Mouse (Mus musculus): Measurements from ENCODE around the gene Phf14.

Phf14 gene

GRCm38 (mm10) chr6:12021480-12021879 is 113.9 kb downstream of the Phf14 start:
- no peak for DNase-seq

GRCm38 (mm10) chr6:12023395-12023794 is 115.8 kb downstream of the Phf14 start:
- no peak for DNase-seq

GRCm38 (mm10) chr6:12026804-12027537 is 119.4 kb downstream of the Phf14 start:
- no peak for DNase-seq

DNA sequence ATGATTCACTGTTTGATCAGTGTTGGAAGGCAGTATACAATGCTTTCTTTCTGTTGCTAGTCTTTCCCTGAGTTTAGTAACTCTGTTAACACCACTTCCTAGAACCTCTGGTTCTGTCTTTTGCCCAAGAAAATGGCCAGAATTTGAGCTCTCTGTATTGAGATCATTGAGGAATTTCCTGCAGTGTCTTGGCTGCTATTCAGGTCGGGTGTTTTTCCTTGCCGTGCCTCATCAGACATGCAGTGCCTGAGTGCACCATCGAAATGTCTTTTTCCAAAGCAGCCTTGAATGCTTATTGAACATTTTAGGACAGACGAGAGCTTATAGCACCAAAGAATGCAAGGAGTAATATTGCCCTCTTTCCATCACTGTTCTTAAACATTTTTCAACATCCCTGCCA is 127.0 kb downstream of the Phf14 start:
- DNase-seq = no peak

GRCm38 (mm10) chr6:12038268-12038667 is 130.7 kb downstream of the Phf14 start:
- no peak for DNase-seq

GRCm38 (mm10) chr6:12052884-12053283 is 145.3 kb downstream of the Phf14 start:
- DNase-seq = no peak

GRCm38 (mm10) chr6:12054149-12054548 is 146.5 kb downstream of the Phf14 start:
- no peak for DNase-seq

- no peak for DNase-seq
These were observed 151.1 kb downstream of the Phf14 start for GRCm38 (mm10) chr6:12058717-12059116.

DNA sequence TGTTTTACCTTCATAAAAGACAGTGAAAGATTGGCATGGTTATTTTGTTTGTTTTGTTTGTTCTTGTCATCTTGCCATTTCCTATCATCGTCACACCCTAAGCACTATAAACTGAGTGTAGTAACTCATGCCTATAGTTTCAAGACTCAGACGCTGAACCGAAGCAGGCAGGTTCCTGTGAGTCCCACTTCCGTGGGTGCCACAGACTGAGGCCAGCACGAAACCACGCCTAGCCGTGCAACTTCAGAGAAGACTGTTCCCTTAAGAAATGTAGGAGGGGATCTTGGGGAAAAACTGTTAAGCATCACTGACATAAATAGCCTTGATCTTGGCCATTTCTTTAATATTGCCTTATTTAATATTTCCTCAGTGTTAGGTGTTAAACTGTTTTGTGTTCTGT is 152.4 kb downstream of the Phf14 start:
- no peak for DNase-seq

GRCm38 (mm10) chr6:12060452-12061140 is 153.0 kb downstream of the Phf14 start:
- no peak for DNase-seq

DNA sequence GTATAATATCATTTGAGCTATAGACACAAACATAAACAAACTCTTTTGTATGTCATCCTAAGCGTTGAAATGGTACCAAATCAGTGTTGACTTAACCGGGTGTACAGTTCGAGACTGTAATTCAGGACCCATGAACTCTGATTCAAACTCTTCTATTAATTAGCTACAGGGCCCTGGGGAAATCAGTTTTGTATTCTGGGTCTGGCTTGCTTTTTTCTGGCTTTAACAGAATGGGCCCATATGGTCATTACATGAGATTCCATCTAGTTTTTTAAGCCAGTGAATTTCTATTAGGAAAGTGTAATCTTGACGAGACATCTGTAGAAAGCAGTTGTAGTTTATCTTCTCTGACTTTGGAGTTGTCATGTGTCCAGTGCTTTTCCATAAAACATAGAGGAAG is 160.3 kb downstream of the Phf14 start:
- no peak for DNase-seq

DNA sequence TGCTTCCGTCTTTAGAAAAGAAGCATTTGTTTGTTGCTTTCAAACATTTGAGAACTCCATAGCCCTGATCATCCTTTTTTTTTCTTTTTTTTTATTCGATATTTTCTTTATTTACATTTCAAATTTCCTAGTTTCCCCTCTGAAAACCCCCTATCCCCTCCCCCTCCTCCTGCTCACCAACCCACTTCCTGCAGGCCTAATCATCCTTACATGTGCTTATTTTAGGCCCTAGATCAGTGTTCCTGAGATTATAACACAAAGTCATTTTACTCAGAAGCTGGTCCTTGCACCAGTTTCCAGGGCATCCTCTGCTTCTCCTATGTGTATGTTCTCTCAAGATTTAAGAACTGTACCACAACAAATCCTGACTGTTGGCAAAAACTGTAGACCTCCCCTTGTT is 161.7 kb downstream of the Phf14 start:
- no peak for DNase-seq

- DNase-seq = no peak
These were observed 167.0 kb downstream of the Phf14 start for GRCm38 (mm10) chr6:12074599-12074998.

GRCm38 (mm10) chr6:12077338-12077737 is 169.7 kb downstream of the Phf14 start:
- no peak for DNase-seq

DNA sequence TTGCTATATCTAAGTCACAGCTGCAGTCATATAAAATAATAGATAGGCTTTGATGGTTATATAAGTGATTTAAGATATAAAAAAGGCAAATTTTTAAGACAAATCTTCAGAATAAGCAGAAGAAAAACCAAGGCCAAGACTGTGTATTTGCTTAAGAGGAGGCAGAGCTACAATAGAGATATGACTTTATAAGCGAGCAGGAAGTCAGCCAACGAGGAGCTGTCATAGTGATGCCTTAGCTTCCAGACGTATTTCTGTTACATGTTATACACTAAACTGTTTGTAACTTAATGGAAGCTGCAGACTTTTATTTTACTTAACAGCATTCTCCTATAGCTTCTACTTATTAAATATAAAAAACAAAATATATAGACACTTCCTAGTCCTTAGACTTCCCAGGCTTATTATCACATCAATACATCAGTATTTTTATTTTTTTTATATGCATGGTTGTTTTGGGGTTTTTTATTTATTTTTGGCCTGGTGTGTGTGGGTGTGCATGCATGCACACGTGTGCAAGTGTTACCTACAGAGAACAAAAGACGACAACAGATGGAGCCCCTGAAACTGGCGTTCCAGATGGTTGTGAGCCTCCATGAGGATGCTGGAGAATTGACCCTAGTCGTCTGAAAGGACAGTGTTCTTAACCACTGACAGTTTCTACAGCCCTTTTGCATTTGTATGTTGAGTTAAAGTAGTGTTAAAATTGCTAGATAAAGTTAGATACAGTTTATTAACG is 170.4 kb downstream of the Phf14 start:
- no peak for DNase-seq

GRCm38 (mm10) chr6:12079260-12079659 is 171.7 kb downstream of the Phf14 start:
- no peak for DNase-seq

- no peak for DNase-seq
These were observed 172.8 kb downstream of the Phf14 start for GRCm38 (mm10) chr6:12080423-12080822.

- DNase-seq = no peak
These were observed 174.1 kb downstream of the Phf14 start for GRCm38 (mm10) chr6:12081722-12082121.

GRCm38 (mm10) chr6:12082125-12082524 is 174.5 kb downstream of the Phf14 start:
- DNase-seq = no peak

GRCm38 (mm10) chr6:12082531-12083216 is 175.1 kb downstream of the Phf14 start:
- no peak for DNase-seq

DNA sequence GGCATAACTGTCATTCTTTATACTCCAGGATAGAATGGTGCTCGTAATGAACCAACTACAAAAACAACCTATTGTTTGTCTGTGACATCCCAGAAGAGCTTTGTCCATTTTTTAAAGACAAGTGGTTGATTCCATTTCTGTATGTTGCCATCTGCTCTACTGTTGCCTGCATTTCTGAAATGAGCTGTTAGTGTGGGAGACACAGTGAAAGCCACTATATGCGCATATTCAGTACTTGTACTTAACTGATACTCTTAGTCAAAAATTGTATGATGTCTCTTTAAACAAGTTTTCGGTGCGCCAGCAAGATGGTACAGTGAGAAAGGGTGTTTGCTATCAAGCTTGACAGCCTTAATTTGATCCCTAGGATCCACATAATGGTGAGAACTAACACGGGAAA is 177.1 kb downstream of the Phf14 start:
- DNase-seq = no peak

- DNase-seq = no peak
These were observed 181.9 kb downstream of the Phf14 start for GRCm38 (mm10) chr6:12089439-12089992.

DNA sequence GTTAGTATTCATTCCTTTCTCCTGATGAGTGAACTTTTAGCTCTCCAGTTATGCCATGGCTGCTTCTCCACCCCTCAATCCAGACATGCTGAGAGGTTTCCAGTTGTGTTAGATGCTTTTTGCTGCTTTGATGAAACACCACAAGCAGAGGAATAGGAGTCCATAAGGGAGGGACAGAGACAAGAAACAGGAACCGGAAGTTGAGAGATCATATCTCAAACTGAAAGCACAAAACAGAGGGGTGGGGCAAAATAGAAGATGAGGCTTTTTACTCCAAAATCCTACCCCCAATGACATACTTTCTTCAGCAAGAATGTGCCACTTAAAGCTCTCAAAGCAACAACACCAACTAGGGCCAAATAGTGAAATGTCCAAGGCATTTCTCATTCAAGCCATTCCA is 188.1 kb downstream of the Phf14 start:
- no peak for DNase-seq
